Mouse (Mus musculus) myocyte (in vitro differentiated cells): ENCODE results near the gene Snrnp27. TPM values are rescaled to one million over a fixed set of nuclear protein-coding genes. Genes with fewer than 3 reads are reported as not detected.
A peak's percentile ranks its signal among the peaks of the same experiment; 100 is the strongest.

Source experiments
- H3K27me3 ChIP-seq: one replicate; pipeline ENCODE4 v1.6.1; 2011; ENCODE audit not compliant: control insufficient read depth, insufficient read depth, insufficient read length
- H3K36me3 ChIP-seq: one replicate; pipeline ENCODE4 v1.6.1; 2011; ENCODE audit not compliant: control insufficient read depth, insufficient read depth
- H3K4me2 ChIP-seq: one replicate; pipeline ENCODE4 v1.6.1; 2011; ENCODE audit warnings: low read depth, control low read depth
- H3K4me3 ChIP-seq: one replicate; pipeline ENCODE4 v1.5.1; 2011; ENCODE audit warnings: mild to moderate bottlenecking, control low read depth, moderate library complexity
- H3K79me2 ChIP-seq: one replicate; pipeline ENCODE4 v1.6.1; 2011; ENCODE audit not compliant: control insufficient read depth, insufficient read depth
- H3ac ChIP-seq: one replicate; pipeline ENCODE4 v1.6.1; 2011; ENCODE audit not compliant: control insufficient read depth, insufficient read length
- CEBPB ChIP-seq: IDR thresholded peaks from 2 replicates; pipeline ENCODE4 v1.6.1; 2011; ENCODE audit warnings: mild to moderate bottlenecking, moderate library complexity; ENCODE audit not compliant: poor library complexity, insufficient read depth, severe bottlenecking
- E2F4 ChIP-seq: IDR thresholded peaks from one replicate; pipeline ENCODE4 v1.6.1; 2011; ENCODE audit warnings: mild to moderate bottlenecking, control low read depth, moderate library complexity; ENCODE audit not compliant: insufficient read depth
- MAX ChIP-seq: IDR thresholded peaks from one replicate; pipeline ENCODE4 v1.6.1; 2011; ENCODE audit warnings: low read depth, mild to moderate bottlenecking, control low read depth
- MYOD1 ChIP-seq, 3 experiments: IDR thresholded peaks; one replicate each; pipeline ENCODE4 v1.6.1; 2011; ENCODE audit warnings: control low read depth in 2 of 3, low read depth in 2 of 3, mild to moderate bottlenecking in 2 of 3, moderate library complexity in 1 of 3; ENCODE audit not compliant: insufficient read length in 2 of 3, control insufficient read depth in 1 of 3
- MYOG ChIP-seq, 3 experiments: IDR thresholded peaks; one replicate each; pipeline ENCODE4 v1.6.1; 2011; ENCODE audit warnings: control low read depth in 2 of 3, low read depth in 2 of 3, mild to moderate bottlenecking in 2 of 3; ENCODE audit not compliant: insufficient read length in 2 of 3, control insufficient read depth in 1 of 3, insufficient read depth in 1 of 3
- POLR2A ChIP-seq: IDR thresholded peaks from one replicate; pipeline ENCODE4 v1.6.1; 2011; ENCODE audit warnings: low read depth, mild to moderate bottlenecking, control low read depth, moderate library complexity; ENCODE audit not compliant: insufficient read length
- POLR2AphosphoS2 ChIP-seq: IDR thresholded peaks from one replicate; pipeline ENCODE4 v1.6.1; 2011; ENCODE audit warnings: low read depth, control low read depth; ENCODE audit not compliant: insufficient read length
- REST ChIP-seq: IDR thresholded peaks from one replicate; pipeline ENCODE4 v1.6.1; 2011; ENCODE audit warnings: mild to moderate bottlenecking, control low read depth, moderate library complexity; ENCODE audit not compliant: insufficient read depth, insufficient read length
- SRF ChIP-seq: IDR thresholded peaks from one replicate; pipeline ENCODE4 v1.6.1; 2011; ENCODE audit warnings: low read depth; ENCODE audit not compliant: control insufficient read depth, insufficient read length
- TCF12 ChIP-seq: IDR thresholded peaks from one replicate; pipeline ENCODE4 v1.6.1; 2011; ENCODE audit warnings: mild to moderate bottlenecking, control low read depth; ENCODE audit not compliant: poor library complexity, insufficient read depth, severe bottlenecking
- TCF3 ChIP-seq: IDR thresholded peaks from one replicate; pipeline ENCODE4 v1.6.1; 2011; ENCODE audit warnings: low read depth, control low read depth; ENCODE audit not compliant: insufficient read length
- USF1 ChIP-seq: IDR thresholded peaks from one replicate; pipeline ENCODE4 v1.6.1; 2011; ENCODE audit warnings: low read depth, mild to moderate bottlenecking, control low read depth, moderate library complexity
- polyA plus RNA-seq: library from polyadenylated mRNA; unstranded; fragments of >200 nt; fragmentation: generic; extraction: Trizol; gene quantifications from one replicate; pipeline ENCODE4 v1.2.1, GENCODE M21; 2012; ENCODE audit warnings: missing spikeins

The Snrnp27 gene
- polyA plus RNA-seq, 1 experiment = 53.8 TPM

- no peak overlapping the region for H3ac ChIP-seq
- H3K27me3 ChIP-seq = no peaks in the 10 kb centered on the region
- peaks cover 22% of the 10 kb centered on the region for H3K36me3 ChIP-seq
- no peak overlapping the region for H3K4me2 ChIP-seq
- H3K79me2 ChIP-seq = no peaks in the 10 kb centered on the region
- no peak overlapping the region for H3K4me3 ChIP-seq
- TF ChIP-seq E2F4 (no peak), POLR2AphosphoS2 (no peak), POLR2A (no peak), CEBPB (no peak), REST (no peak), USF1 (no peak), SRF (no peak), TCF3 (no peak), MYOG (IDR thresholded peaks at IDR 0.05; ENCODE audit: control insufficient read depth in 1 of 3, insufficient read depth in 1 of 3, insufficient read length in 2 of 3, low read depth in 2 of 3) (no peak), MYOD1 (IDR thresholded peaks at IDR 0.05; ENCODE audit: control insufficient read depth in 1 of 3, insufficient read length in 2 of 3, low read depth in 2 of 3) (no peak), MAX (no peak), TCF12 (no peak)
Measured at GRCm38 (mm10) chr6:86694465-86694864, 10.1 kb upstream of the Snrnp27 start.

- no peak overlapping the region for H3K4me3 ChIP-seq
- no peak overlapping the region for H3K4me2 ChIP-seq
- no peaks in the 10 kb centered on the region for H3K27me3 ChIP-seq
- H3K79me2 ChIP-seq = no peaks in the 10 kb centered on the region
- TF ChIP-seq USF1 (no peak), POLR2AphosphoS2 (no peak), TCF3 (no peak), POLR2A (no peak), MYOD1 (IDR thresholded peaks at IDR 0.05; ENCODE audit: control insufficient read depth in 1 of 3, insufficient read length in 2 of 3, low read depth in 2 of 3) (no peak), REST (no peak), E2F4 (no peak), CEBPB (no peak), MAX (no peak), MYOG (IDR thresholded peaks at IDR 0.05; ENCODE audit: control insufficient read depth in 1 of 3, insufficient read depth in 1 of 3, insufficient read length in 2 of 3, low read depth in 2 of 3) (no peak), SRF (no peak), TCF12 (no peak)
- peaks cover 22% of the 10 kb centered on the region for H3K36me3 ChIP-seq
- H3ac ChIP-seq = no peak overlapping the region
Measured at GRCm38 (mm10) chr6:86689671-86690070, 5.3 kb upstream of the Snrnp27 start.

- TF ChIP-seq CEBPB (no peak), E2F4 (no peak), SRF (no peak), POLR2A (no peak), MYOD1 (IDR thresholded peaks at IDR 0.05; ENCODE audit: control insufficient read depth in 1 of 3, insufficient read length in 2 of 3, low read depth in 2 of 3) (no peak), USF1 (no peak)
- Histone ChIP-seq H3K27me3 (no peaks in the 10 kb centered on the region), H3K4me2 (no peak overlapping the region), H3K36me3 (peaks cover 14% of the 10 kb centered on the region), H3K79me2 (peaks cover 16% of the 10 kb centered on the region), H3K4me3 (no peak overlapping the region), H3ac (no peak overlapping the region)
Measured at GRCm38 (mm10) chr6:86686971-86687370, 2.6 kb upstream of the Snrnp27 start.

- Histone ChIP-seq H3ac (peak overlapping the region; percentile 40), H3K27me3 (no peaks in the 10 kb centered on the region), H3K79me2 (peaks cover 16% of the 10 kb centered on the region), H3K36me3 (peaks cover 20% of the 10 kb centered on the region), H3K4me2 (peak overlapping the region; percentile 81), H3K4me3 (peak overlapping the region; percentile 77)
- TF ChIP-seq REST = no peak
Measured at GRCm38 (mm10) chr6:86684655-86685011, 311 bp upstream of the Snrnp27 start.

GRCm38 (mm10) chr6:86681289-86681688 lies 3.0 kb downstream of the Snrnp27 start:
- Histone ChIP-seq H3K79me2 (peaks cover 16% of the 10 kb centered on the region), H3K4me3 (no peak overlapping the region), H3K4me2 (no peak overlapping the region), H3K36me3 (peaks cover 42% of the 10 kb centered on the region), H3ac (no peak overlapping the region), H3K27me3 (no peaks in the 10 kb centered on the region)
- no peak for TF ChIP-seq POLR2A
- TF ChIP-seq MYOG (IDR thresholded peaks at IDR 0.05; ENCODE audit: control insufficient read depth in 1 of 3, insufficient read depth in 1 of 3, insufficient read length in 2 of 3, low read depth in 2 of 3) = no peak
- TF ChIP-seq TCF3 = no peak
- no peak for TF ChIP-seq POLR2AphosphoS2
- TF ChIP-seq TCF12 = no peak
- no peak for TF ChIP-seq USF1
- no peak for TF ChIP-seq MYOD1 (IDR thresholded peaks at IDR 0.05; ENCODE audit: control insufficient read depth in 1 of 3, insufficient read length in 2 of 3, low read depth in 2 of 3)
- no peak for TF ChIP-seq REST
- TF ChIP-seq E2F4 = no peak
- no peak for TF ChIP-seq MAX
- TF ChIP-seq CEBPB = no peak
- TF ChIP-seq SRF = no peak
